Mouse (Mus musculus) liver, postnatal 0 days (tissue): ENCODE data around the gene Plxna4. TPM values are rescaled to one million over a fixed set of nuclear protein-coding genes. Genes with fewer than 3 reads are reported as not detected.
A peak's percentile ranks its signal among the peaks of the same experiment; 100 is the strongest.

Experiments used
- ATAC-seq: fragments of 200-750 bp; cut with Nextera tagmentation; 2 replicates; pipeline ENCODE4 v1.8.0; 2017; ENCODE audit warnings: mild to moderate bottlenecking, moderate library complexity
- DNase-seq: peaks from one replicate; pipeline ENCODE4 v3.0.0-alpha.2; 2016
- H3K27ac ChIP-seq: fragments of 300-500 bp; sonication (generic); 2 replicates; pipeline ENCODE4 v1.5.1; 2014; ENCODE audit warnings: antibody characterized with exemption, moderate library complexity, mild to moderate bottlenecking, low read depth
- H3K27me3 ChIP-seq: fragments of 300-500 bp; sonication (generic); 2 replicates; pipeline ENCODE4 v1.6.1; 2014; ENCODE audit warnings: low read length, control low read depth, mixed read lengths; ENCODE audit not compliant: insufficient read depth
- H3K36me3 ChIP-seq: fragments of 300-500 bp; sonication (generic); replicated peaks from 2 replicates; pipeline ENCODE4 v1.6.1; 2014; ENCODE audit warnings: mild to moderate bottlenecking, control low read depth, low read length, moderate library complexity, mixed read lengths; ENCODE audit not compliant: insufficient read depth
- H3K4me1 ChIP-seq: fragments of 300-500 bp; sonication (generic); 2 replicates; pipeline ENCODE4 v1.6.1; 2014; ENCODE audit warnings: antibody characterized with exemption, mild to moderate bottlenecking, control low read depth; ENCODE audit not compliant: insufficient read depth
- H3K4me2 ChIP-seq: fragments of 300-500 bp; sonication (generic); 2 replicates; pipeline ENCODE4 v1.6.1; 2014; ENCODE audit warnings: low read depth, mild to moderate bottlenecking, low read length, moderate library complexity, mixed read lengths
- H3K4me3 ChIP-seq: fragments of 300-500 bp; sonication (generic); 2 replicates; pipeline ENCODE4 v1.5.1; 2014; ENCODE audit warnings: low read depth, low read length
- H3K9ac ChIP-seq: fragments of 300-500 bp; sonication (generic); replicated peaks from 2 replicates; pipeline ENCODE4 v1.6.1; 2014; ENCODE audit warnings: mild to moderate bottlenecking, moderate library complexity
- H3K9me3 ChIP-seq: fragments of 300-500 bp; sonication (generic); 2 replicates; pipeline ENCODE4 v1.6.1; 2016; ENCODE audit warnings: mild to moderate bottlenecking, control low read depth, low read length, mixed read lengths
- CTCF ChIP-seq: sonication (generic); IDR thresholded peaks from 2 replicates; pipeline ENCODE4 v1.5.1; 2016; ENCODE audit warnings: antibody characterized with exemption, low read depth
- EP300 ChIP-seq: IDR thresholded peaks from 2 replicates; pipeline ENCODE4 v1.6.1; 2016; ENCODE audit warnings: antibody characterized with exemption, low read depth, mild to moderate bottlenecking
- WGBS: fragments of 180-500 bp; shearing (Covaris S2); extraction: QIAGEN DNeasy Blood & Tissue Kit; methylation state at CpG from one replicate; pipeline ENCODE4 v1.1.7; 2014; ENCODE audit not compliant: insufficient replicate concordance; 5-methylcytosine and 5-hydroxymethylcytosine counted together
- polyA plus RNA-seq: library from polyadenylated mRNA; unstranded; fragments of >200 nt; fragmentation: Nextera tagmentation; extraction: Ambion mirVana; gene quantifications from 2 replicates; pipeline ENCODE4 v1.2.1, GENCODE M21; 2015

Plxna4 gene
- polyA plus RNA-seq, 1 experiment from 2014 or later = 0.36 TPM

DNA sequence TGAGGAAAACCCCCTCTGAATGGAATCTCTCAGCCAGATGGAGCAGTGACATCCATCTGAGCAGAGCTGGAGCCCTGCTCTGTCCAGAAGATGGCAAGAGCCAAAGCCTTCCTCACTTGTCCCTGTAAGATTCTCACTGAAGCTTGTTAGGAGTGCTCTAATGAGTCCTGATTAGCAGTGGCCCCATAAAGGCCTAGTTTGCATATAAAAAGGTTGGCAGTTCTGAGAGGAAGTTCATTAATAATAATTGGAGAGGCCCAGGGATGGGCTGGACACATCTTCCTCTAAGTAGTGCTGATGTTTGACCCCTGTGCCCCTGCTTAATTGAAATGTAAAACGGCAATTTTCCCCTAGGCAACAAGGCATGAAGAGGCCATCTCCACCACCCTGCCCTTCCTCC, 361.4 kb downstream of the Plxna4 start:
- WGBS = 62% methylated on average over 1 of the region's 1 CpGs

GRCm38 (mm10) chr6:32224007-32224703, 363.8 kb downstream of the Plxna4 start:
- Histone ChIP-seq H3K4me3 (no peak overlapping the region), H3K9ac (no peak overlapping the region), H3K4me1 (peaks cover 3% of the 10 kb centered on the region), H3K27ac (no peak overlapping the region), H3K36me3 (no peaks in the 10 kb centered on the region), H3K9me3 (no peaks in the 10 kb centered on the region), H3K4me2 (no peak overlapping the region), H3K27me3 (no peaks in the 10 kb centered on the region)
- TF ChIP-seq EP300 (no peak), CTCF (no peak)
- DNase-seq = no peak
- 65% methylated on average over 7 of the region's 7 CpGs for WGBS
- peak; percentile 73; the same call in 1 of the 2 replicates for ATAC-seq

More for the DNA sequence above, 361.4 kb downstream of the Plxna4 start:
- Histone ChIP-seq H3K4me2 (no peak overlapping the region), H3K36me3 (no peaks in the 10 kb centered on the region), H3K9ac (no peak overlapping the region), H3K9me3 (no peaks in the 10 kb centered on the region), H3K4me3 (no peak overlapping the region), H3K4me1 (peaks cover 3% of the 10 kb centered on the region), H3K27ac (no peak overlapping the region), H3K27me3 (no peaks in the 10 kb centered on the region)
- DNase-seq = no peak
- TF ChIP-seq CTCF (no peak), EP300 (no peak)
- no peak for ATAC-seq

GRCm38 (mm10) chr6:32220765-32221164, 367.2 kb downstream of the Plxna4 start:
- TF ChIP-seq CTCF = no peak
- TF ChIP-seq EP300 = no peak
- ATAC-seq = no peak

DNA sequence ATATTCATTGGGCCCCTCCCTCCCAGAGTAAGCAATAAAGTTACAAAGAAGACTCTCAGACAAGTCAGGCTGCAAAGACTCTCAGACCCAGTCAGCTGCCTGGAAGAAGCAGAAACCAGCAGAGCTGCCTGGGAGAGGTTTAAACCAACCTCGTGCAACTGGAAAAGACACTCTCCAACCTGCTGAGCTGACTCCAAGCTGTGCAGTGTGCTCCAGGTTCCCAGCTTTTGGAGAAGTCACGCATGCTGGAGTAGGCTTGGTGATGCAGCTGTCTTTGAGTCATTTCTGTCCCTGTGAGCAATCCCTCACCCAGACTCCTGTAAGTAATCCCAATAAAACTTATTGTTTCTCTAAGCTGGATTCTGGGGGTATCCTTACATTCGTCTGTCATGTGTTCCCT, 369.4 kb downstream of the Plxna4 start:
- ATAC-seq (no peak), DNase-seq (no peak)
- Histone ChIP-seq H3K27me3 (no peaks in the 10 kb centered on the region), H3K4me3 (no peak overlapping the region), H3K9ac (no peak overlapping the region), H3K36me3 (no peaks in the 10 kb centered on the region), H3K9me3 (no peaks in the 10 kb centered on the region), H3K4me2 (no peak overlapping the region), H3K27ac (no peak overlapping the region), H3K4me1 (peaks cover 3% of the 10 kb centered on the region)
- whole genome bisulfite sequencing = 80% methylated on average over 3 of the region's 3 CpGs
- no peak for TF ChIP-seq EP300

More at GRCm38 (mm10) chr6:32220765-32221164, 367.2 kb downstream of the Plxna4 start:
- Histone ChIP-seq H3K4me1 (peaks cover 3% of the 10 kb centered on the region), H3K9me3 (no peaks in the 10 kb centered on the region), H3K4me3 (no peak overlapping the region), H3K9ac (no peak overlapping the region), H3K27ac (no peak overlapping the region), H3K27me3 (no peaks in the 10 kb centered on the region), H3K4me2 (no peak overlapping the region), H3K36me3 (no peaks in the 10 kb centered on the region)
- no peak for DNase-seq
- WGBS = 76% methylated on average over 8 of the region's 8 CpGs

DNA sequence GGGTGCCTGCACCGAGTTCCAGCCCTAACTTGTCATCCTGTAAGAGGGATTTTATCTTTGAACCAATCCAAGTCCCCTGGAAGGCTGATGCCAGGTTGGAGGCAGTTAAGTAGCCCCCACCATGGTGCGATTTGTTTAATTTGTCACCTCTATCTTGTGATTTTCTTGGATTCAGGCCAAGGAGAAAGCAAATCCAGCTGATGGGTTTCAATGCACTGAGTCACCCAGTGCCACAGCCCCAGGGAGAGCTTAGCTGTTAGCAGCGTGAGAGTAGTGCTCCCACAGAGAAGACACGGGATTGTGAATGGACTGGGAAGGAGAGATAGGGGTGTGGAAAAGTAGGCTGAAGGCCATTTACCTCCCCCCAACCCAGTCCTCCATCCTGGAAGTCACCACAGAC, 375.6 kb downstream of the Plxna4 start:
- no peak overlapping the region for H3K4me2 ChIP-seq
- DNase-seq = no peak
- H3K36me3 ChIP-seq = no peaks in the 10 kb centered on the region
- H3K9me3 ChIP-seq = no peaks in the 10 kb centered on the region
- no peaks in the 10 kb centered on the region for H3K4me1 ChIP-seq
- no peak for ATAC-seq
- H3K4me3 ChIP-seq = no peak overlapping the region
- no peak for TF ChIP-seq EP300
- no peak for TF ChIP-seq CTCF
- no peak overlapping the region for H3K27ac ChIP-seq
- WGBS = 47% methylated on average over 4 of the region's 4 CpGs
- no peak overlapping the region for H3K9ac ChIP-seq
- H3K27me3 ChIP-seq = no peaks in the 10 kb centered on the region

DNA sequence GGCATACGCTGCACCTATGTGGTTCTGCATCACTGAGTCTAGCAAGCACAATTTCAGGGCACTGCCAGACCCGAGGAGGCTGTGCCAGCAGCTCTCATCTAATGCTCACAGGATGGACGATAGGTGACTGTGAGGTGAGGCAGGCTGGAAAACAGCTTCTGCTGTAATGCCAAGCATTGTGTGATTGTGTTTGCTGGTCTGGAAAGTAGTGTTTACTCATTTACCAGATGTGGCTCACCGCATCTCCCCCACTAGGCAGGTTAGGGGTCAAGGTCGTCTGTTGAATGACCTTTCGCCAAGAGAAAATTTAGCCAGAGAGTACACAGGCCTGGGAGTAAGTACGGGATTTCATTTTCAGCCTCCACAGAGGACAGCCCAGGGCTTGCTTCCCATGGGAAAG, 377.9 kb downstream of the Plxna4 start:
- DNase-seq (peak; percentile 24), ATAC-seq (peak; percentile 58)
- H3K9me3 ChIP-seq = no peaks in the 10 kb centered on the region
- no peak overlapping the region for H3K4me2 ChIP-seq
- H3K27ac ChIP-seq = no peak overlapping the region
- H3K27me3 ChIP-seq = no peaks in the 10 kb centered on the region
- no peaks in the 10 kb centered on the region for H3K4me1 ChIP-seq
- H3K9ac ChIP-seq = no peak overlapping the region
- 57% methylated on average over 7 of the region's 7 CpGs for WGBS
- no peak for TF ChIP-seq EP300
- no peak for TF ChIP-seq CTCF
- H3K4me3 ChIP-seq = no peak overlapping the region
- H3K36me3 ChIP-seq = no peaks in the 10 kb centered on the region
